In the genomic region with DNA sequence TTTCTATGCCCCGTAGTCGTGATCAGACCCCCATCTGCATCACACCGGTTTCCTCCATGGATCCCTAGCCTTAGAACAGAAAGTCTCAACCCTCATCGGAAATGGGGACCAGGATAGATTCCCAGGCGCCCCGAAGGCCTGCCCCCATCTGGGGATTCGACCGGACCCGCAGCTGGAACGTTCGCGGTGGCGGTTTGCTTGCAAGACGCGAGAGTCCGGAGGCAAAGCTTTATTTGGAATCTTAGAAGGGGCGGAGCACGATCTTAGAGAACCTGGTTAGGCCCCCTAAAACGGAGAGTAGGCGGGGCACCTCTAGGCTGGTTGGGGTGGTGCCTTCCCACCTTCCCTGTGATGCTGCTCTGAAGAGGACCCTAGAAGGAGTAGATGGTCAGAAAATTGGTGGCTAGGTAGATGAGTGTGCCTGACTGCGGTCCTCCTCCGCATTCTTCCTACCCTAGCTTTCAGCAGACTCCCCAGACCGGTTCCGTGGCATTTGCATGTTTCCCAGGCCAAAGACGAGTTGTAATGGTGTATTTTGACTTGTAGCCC, we compare ENCODE assay signal across 7 mouse cellular contexts. TPM values are rescaled to one million over a fixed set of nuclear protein-coding genes. Genes with fewer than 3 reads are reported as not detected.
A peak's percentile ranks its signal among the peaks of the same experiment; 100 is the strongest.
DNase-seq lines count a peak whose midpoint lies in the region; ATAC-seq and TF ChIP-seq lines count a peak whose summit lies in the region.

No protein-coding gene starts in this region.

- 4% methylated on average over 25 of the region's 25 CpGs for WGBS in forebrain, embryonic 13.5 days
- 2% methylated on average over 25 of the region's 25 CpGs for WGBS in hindbrain, embryonic 16.5 days
- WGBS in liver, embryonic 12.5 days (ENCODE audit: insufficient replicate concordance) = 8% methylated on average over 25 of the region's 25 CpGs
- WGBS in midbrain, postnatal 0 days = 3% methylated on average over 25 of the region's 25 CpGs

- H3K4me3 ChIP-seq in forebrain, embryonic 13.5 days = peak overlapping the region; percentile 50
- peak overlapping the region; percentile 66 for H3K4me3 ChIP-seq in hindbrain, embryonic 16.5 days (ENCODE audit: low read length)
- peak overlapping the region; percentile 57 for H3K4me3 ChIP-seq in liver, embryonic 12.5 days
- peak overlapping the region; percentile 48 for H3K4me3 ChIP-seq in midbrain, postnatal 0 days (ENCODE audit: low read depth, low read length)

- no peak for TF ChIP-seq CTCF in brain, embryonic 14.5 days (IDR thresholded peaks at IDR 0.05; ENCODE audit: borderline replicate concordance, extremely low read depth, insufficient read depth, insufficient read length)
- TF ChIP-seq CTCF in midbrain, postnatal 0 days (IDR thresholded peaks at IDR 0.05) = no peak

- H3K4me1 ChIP-seq in forebrain, embryonic 13.5 days = peaks cover 22% of the 10 kb centered on the region
- no peaks in the 10 kb centered on the region; the same call in 1 of the 2 replicates for H3K4me1 ChIP-seq in hindbrain, embryonic 16.5 days (ENCODE audit: control insufficient read depth, insufficient read depth, low read depth, low read length)
- peaks cover 16% of the 10 kb centered on the region; the same call in 1 of the 2 replicates for H3K4me1 ChIP-seq in liver, embryonic 12.5 days
- no peaks in the 10 kb centered on the region for H3K4me1 ChIP-seq in midbrain, postnatal 0 days (ENCODE audit: insufficient read depth, low read length)

- H3K27me3 ChIP-seq in forebrain, embryonic 13.5 days = peaks cover 25% of the 10 kb centered on the region
- no peaks in the 10 kb centered on the region for H3K27me3 ChIP-seq in hindbrain, embryonic 16.5 days (replicated peaks; ENCODE audit: control insufficient read depth, insufficient read depth, low read length)
- peaks cover 12% of the 10 kb centered on the region; the same call in 1 of the 2 replicates for H3K27me3 ChIP-seq in liver, embryonic 12.5 days (replicated peaks)
- no peaks in the 10 kb centered on the region for H3K27me3 ChIP-seq in midbrain, postnatal 0 days (ENCODE audit: insufficient read depth, low read length)

- no peak for TF ChIP-seq POLR2A in brain, embryonic 14.5 days (IDR thresholded peaks at IDR 0.05; ENCODE audit: borderline replicate concordance, extremely low read depth, insufficient read depth, insufficient read length, poor library complexity, severe bottlenecking)

- H3K9me3 ChIP-seq in forebrain, embryonic 13.5 days (replicated peaks) = no peaks in the 10 kb centered on the region
- H3K9me3 ChIP-seq in hindbrain, embryonic 16.5 days (ENCODE audit: control insufficient read depth, low read length) = no peaks in the 10 kb centered on the region
- no peaks in the 10 kb centered on the region for H3K9me3 ChIP-seq in liver, embryonic 12.5 days (replicated peaks)
- no peaks in the 10 kb centered on the region for H3K9me3 ChIP-seq in midbrain, postnatal 0 days (ENCODE audit: low read length)

- 0 out of 2 replicates have a peak, but pooled peaks have one; percentile 41 for ATAC-seq in forebrain, embryonic 13.5 days
- ATAC-seq in hindbrain, embryonic 16.5 days = peak; percentile 60
- ATAC-seq in liver, embryonic 12.5 days = 0 out of 2 replicates have a peak, but pooled peaks have one; percentile 7
- peak; percentile 6; the same call in 1 of the 2 replicates for ATAC-seq in midbrain, postnatal 0 days (ENCODE audit: low FRiP score)
- ATAC-seq in activated CD4-positive, CD25-positive, alpha-beta regulatory T cell, adult 4 months = no peak

- H3K9ac ChIP-seq in forebrain, embryonic 13.5 days = peak overlapping the region; percentile 43; the same call in 1 of the 2 replicates
- peak overlapping the region; percentile 71 for H3K9ac ChIP-seq in hindbrain, embryonic 16.5 days (ENCODE audit: low read depth, low read length)
- H3K9ac ChIP-seq in liver, embryonic 12.5 days = peak overlapping the region; percentile 41; the same call in 1 of the 2 replicates
- H3K9ac ChIP-seq in midbrain, postnatal 0 days (replicated peaks; ENCODE audit: low read length, poor library complexity, severe bottlenecking) = peak overlapping the region; percentile 46; the same call in 1 of the 2 replicates

- H3K4me2 ChIP-seq in forebrain, embryonic 13.5 days = peak overlapping the region; percentile 75
- H3K4me2 ChIP-seq in hindbrain, embryonic 16.5 days (ENCODE audit: low read length) = peak overlapping the region; percentile 93
- peak overlapping the region; percentile 83 for H3K4me2 ChIP-seq in liver, embryonic 12.5 days
- H3K4me2 ChIP-seq in midbrain, postnatal 0 days (ENCODE audit: low read depth, low read length, poor library complexity, severe bottlenecking) = peak overlapping the region; percentile 75

- DNase-seq in ZHBTc4 (ENCODE audit: low read depth, low spot score) = peak; percentile 35
- peak; percentile 8 for DNase-seq in brain, embryonic 14.5 days (ENCODE audit: low read depth)
- no peak for DNase-seq in midbrain, postnatal 0 days (ENCODE audit: low spot score)

- no peak overlapping the region for H3K27ac ChIP-seq in forebrain, embryonic 13.5 days
- no peak overlapping the region for H3K27ac ChIP-seq in hindbrain, embryonic 16.5 days (ENCODE audit: low read depth, low read length)
- H3K27ac ChIP-seq in liver, embryonic 12.5 days = no peak overlapping the region
- no peak overlapping the region for H3K27ac ChIP-seq in midbrain, postnatal 0 days (ENCODE audit: low read depth, low read length)

- H3K36me3 ChIP-seq in forebrain, embryonic 13.5 days (ENCODE audit: poor library complexity, severe bottlenecking) = no peaks in the 10 kb centered on the region
- H3K36me3 ChIP-seq in hindbrain, embryonic 16.5 days (ENCODE audit: control insufficient read depth, insufficient read depth, low read length) = no peaks in the 10 kb centered on the region; the same call in 1 of the 2 replicates
- H3K36me3 ChIP-seq in liver, embryonic 12.5 days = no peaks in the 10 kb centered on the region
- no peaks in the 10 kb centered on the region for H3K36me3 ChIP-seq in midbrain, postnatal 0 days (ENCODE audit: insufficient read depth, low read length)

RNA-seq across cellular contexts. Expression of gene Tmem159, which starts 0.9 kb away (rescaled TPM):
- 4.0 and 6.0 TPM in 2 replicates for polyA plus RNA-seq in brain, embryonic 14.5 days (2012; rRNA removed)
- 5.6 and 5.7 TPM in 2 replicates for polyA plus RNA-seq in forebrain, embryonic 13.5 days (2015; fragmentation: Nextera tagmentation; extraction: Ambion mirVana)
- polyA plus RNA-seq in hindbrain, embryonic 16.5 days (2015; fragmentation: Nextera tagmentation; extraction: Ambion mirVana) = 17.1 and 19.3 TPM in 2 replicates
- polyA plus RNA-seq in liver, embryonic 12.5 days (2016; fragmentation: Nextera tagmentation; extraction: Ambion mirVana) = 3.9 and 4.0 TPM in 2 replicates
- 11.8 and 15.2 TPM in 2 replicates for total RNA-seq in midbrain, postnatal 0 days (2014; rRNA removed)
- 17.5 and 17.6 TPM in 2 replicates for polyA plus RNA-seq in midbrain, postnatal 0 days (2015; fragmentation: Nextera tagmentation; extraction: Ambion mirVana)
- 1 to 10 TPM; 3.0 to 3.8 TPM for polyA plus RNA-seq in activated CD4-positive, CD25-positive, alpha-beta regulatory T cell, adult 4 months (2017; shearing (Covaris generic))

RNA-seq across cellular contexts. Expression of gene Dnah3, which starts 8.0 kb away (rescaled TPM):
- polyA plus RNA-seq in brain, embryonic 14.5 days (2012; rRNA removed) = 0.10 and 0.15 TPM in 2 replicates
- polyA plus RNA-seq in forebrain, embryonic 13.5 days (2015; fragmentation: Nextera tagmentation; extraction: Ambion mirVana) = 0.21 and 0.27 TPM in 2 replicates
- polyA plus RNA-seq in hindbrain, embryonic 16.5 days (2015; fragmentation: Nextera tagmentation; extraction: Ambion mirVana) = 0.11 TPM in 1 of 2 replicates, not detected in the other
- polyA plus RNA-seq in liver, embryonic 12.5 days (2016; fragmentation: Nextera tagmentation; extraction: Ambion mirVana) = not detected in 2 replicates
- total RNA-seq in midbrain, postnatal 0 days (2014; rRNA removed) = 0.66 and 2.8 TPM in 2 replicates
- 0.10 and 0.15 TPM in 2 replicates for polyA plus RNA-seq in midbrain, postnatal 0 days (2015; fragmentation: Nextera tagmentation; extraction: Ambion mirVana)
- polyA plus RNA-seq in activated CD4-positive, CD25-positive, alpha-beta regulatory T cell, adult 4 months (2017; shearing (Covaris generic)) = under 1 TPM in 1 of 2 experiments, not detected in 1; 0.19 TPM

RNA-seq across cellular contexts. Expression of gene Zp2, which starts 42.0 kb away (rescaled TPM):
- not detected in 2 replicates for polyA plus RNA-seq in brain, embryonic 14.5 days (2012; rRNA removed)
- polyA plus RNA-seq in forebrain, embryonic 13.5 days (2015; fragmentation: Nextera tagmentation; extraction: Ambion mirVana) = not detected in 2 replicates
- polyA plus RNA-seq in hindbrain, embryonic 16.5 days (2015; fragmentation: Nextera tagmentation; extraction: Ambion mirVana) = not detected in 2 replicates
- polyA plus RNA-seq in liver, embryonic 12.5 days (2016; fragmentation: Nextera tagmentation; extraction: Ambion mirVana) = not detected in 2 replicates
- not detected in 2 replicates for total RNA-seq in midbrain, postnatal 0 days (2014; rRNA removed)
- not detected in 2 replicates for polyA plus RNA-seq in midbrain, postnatal 0 days (2015; fragmentation: Nextera tagmentation; extraction: Ambion mirVana)
- polyA plus RNA-seq in activated CD4-positive, CD25-positive, alpha-beta regulatory T cell, adult 4 months (2017; shearing (Covaris generic)) = not detected
